Mouse (Mus musculus) neural tube, embryonic 15.5 days (tissue): ENCODE measurements around the gene Gm21812. TPM values are rescaled to one million over a fixed set of nuclear protein-coding genes. Genes with fewer than 3 reads are reported as not detected.
"Not testable (repeated sequence)": the region's sequence is repeated elsewhere in the genome, so short reads cannot be mapped to it uniquely, and the experiment has no call there.

Source experiments
- ATAC-seq: fragments of 200-750 bp; cut with Nextera tagmentation; 2 replicates; pipeline ENCODE4 v1.8.0; 2017; ENCODE audit warnings: mild to moderate bottlenecking, moderate TSS enrichment, moderate library complexity; ENCODE audit not compliant: low FRiP score
- H3K27ac ChIP-seq: fragments of 300-500 bp; sonication (generic); replicated peaks from 2 replicates; pipeline ENCODE4 v1.5.1; 2015; ENCODE audit warnings: mild to moderate bottlenecking, inconsistent platforms
- H3K27me3 ChIP-seq: fragments of 300-500 bp; sonication (generic); replicated peaks from 2 replicates; pipeline ENCODE4 v1.6.1; 2015; ENCODE audit warnings: inconsistent platforms
- H3K36me3 ChIP-seq: fragments of 300-500 bp; sonication (generic); 2 replicates; pipeline ENCODE4 v1.6.1; 2015; ENCODE audit warnings: inconsistent platforms
- H3K4me1 ChIP-seq: fragments of 300-500 bp; sonication (generic); 2 replicates; pipeline ENCODE4 v1.6.1; 2015; ENCODE audit warnings: inconsistent platforms
- H3K4me2 ChIP-seq: fragments of 300-500 bp; sonication (generic); 2 replicates; pipeline ENCODE4 v1.6.1; 2015; ENCODE audit warnings: inconsistent platforms, mild to moderate bottlenecking, moderate library complexity
- H3K4me3 ChIP-seq: fragments of 300-500 bp; sonication (generic); replicated peaks from 2 replicates; pipeline ENCODE4 v1.5.1; 2015; ENCODE audit warnings: mild to moderate bottlenecking, inconsistent platforms
- H3K9ac ChIP-seq: fragments of 300-500 bp; sonication (generic); replicated peaks from 2 replicates; pipeline ENCODE4 v1.6.1; 2015; ENCODE audit warnings: mild to moderate bottlenecking, inconsistent platforms
- H3K9me3 ChIP-seq: fragments of 300-500 bp; sonication (generic); replicated peaks from 2 replicates; pipeline ENCODE4 v1.6.1; 2016; ENCODE audit warnings: inconsistent platforms
- WGBS: fragments of 180-500 bp; shearing (Covaris S2); methylation state at CpG from one replicate; pipeline ENCODE4 v1.1.7; 2015; ENCODE audit warnings: mixed read lengths; 5-methylcytosine and 5-hydroxymethylcytosine counted together
- polyA plus RNA-seq: library from polyadenylated mRNA; unstranded; fragments of >200 nt; fragmentation: Nextera tagmentation; extraction: Ambion mirVana; gene quantifications from 2 replicates; pipeline ENCODE4 v1.2.1, GENCODE M21; 2015

The Gm21812 gene
- not detected in 2 replicates for polyA plus RNA-seq

- WGBS = no CpG with 5 or more reads among the region's 4 CpGs
- H3K27ac ChIP-seq, H3K27me3 ChIP-seq, H3K9me3 ChIP-seq, H3K36me3 ChIP-seq, H3K4me3 ChIP-seq, H3K4me2 ChIP-seq, ATAC-seq, H3K9ac ChIP-seq, H3K4me1 ChIP-seq: not testable (repeated sequence)
Observed at GRCm38 (mm10) chrY:9347084-9347483, at the start of gene Gm21812. Gene Gm21812, minus strand, starts transcription at chrY:9347184.

Other genes starting within 250 kb of the Gm21812 start
- not detected in 2 replicates for gene Gm21292, start 213.3 kb downstream of the Gm21812 start, polyA plus RNA-seq
- gene Gm21721, start 145.0 kb downstream of the Gm21812 start, polyA plus RNA-seq = not detected in 2 replicates
- gene Gm21874, start 69.0 kb upstream of the Gm21812 start, polyA plus RNA-seq = not detected in 2 replicates